Mouse (Mus musculus) brain, embryonic 14.5 days (tissue): ENCODE data around the gene Cisd2.

Experiments used
- CTCF ChIP-seq: fragments of 200-500 bp; IDR thresholded peaks from 2 replicates; pipeline ENCODE4 v1.5.1; 2012; ENCODE audit warnings: inconsistent platforms, mild to moderate bottlenecking, moderate library complexity, borderline replicate concordance; ENCODE audit not compliant: insufficient read depth, insufficient read length; ENCODE audit errors: extremely low read depth
- POLR2A ChIP-seq: fragments of 200-500 bp; IDR thresholded peaks from 2 replicates; pipeline ENCODE4 v1.6.1; 2012; ENCODE audit warnings: mild to moderate bottlenecking, inconsistent platforms, borderline replicate concordance; ENCODE audit not compliant: poor library complexity, insufficient read depth, insufficient read length, severe bottlenecking; ENCODE audit errors: extremely low read depth

DNA sequence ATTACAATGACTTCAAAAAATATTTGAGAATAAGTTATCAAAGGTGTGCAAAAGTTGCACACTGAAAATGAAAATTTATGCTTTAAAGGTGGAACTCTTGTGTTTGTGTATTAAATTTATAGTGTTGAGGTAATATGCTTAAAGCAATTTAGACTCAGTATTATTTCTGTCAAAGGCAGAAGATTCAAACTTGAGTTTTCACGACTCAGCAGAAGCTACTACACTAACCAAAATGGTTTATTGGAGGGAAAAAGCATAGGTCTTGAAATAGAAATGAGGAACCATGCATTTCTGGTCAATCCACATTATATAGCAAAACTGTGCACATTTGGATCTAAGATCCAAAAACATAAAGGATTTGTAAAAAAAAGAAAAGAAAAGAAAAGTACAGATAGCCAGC is 47.1 kb upstream of the Cisd2 start:
- TF ChIP-seq CTCF (no peak), POLR2A (no peak)
